Mouse (Mus musculus): ENCODE data around the gene Abcg5.

Gene Abcg5

DNA sequence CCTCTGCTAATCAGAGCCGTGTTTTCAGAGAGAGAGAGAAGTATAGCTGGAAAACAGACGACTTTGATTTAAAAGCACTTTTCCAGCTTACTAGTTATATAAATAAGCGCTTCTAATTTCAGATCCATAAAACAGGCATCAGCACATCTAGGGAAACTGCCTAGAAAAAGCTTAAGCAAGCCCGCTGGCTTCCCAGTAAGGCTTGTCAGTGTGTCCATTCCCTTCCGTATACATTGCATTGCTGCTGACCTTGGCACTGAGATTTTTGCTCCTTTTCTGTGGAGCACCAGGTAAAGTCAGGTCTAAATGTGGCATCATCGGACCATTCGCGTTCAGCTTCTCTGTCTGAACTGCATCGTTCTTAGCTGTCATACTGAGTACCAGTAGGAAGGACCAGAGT, 40.5 kb downstream of the Abcg5 start:
- no peak for DNase-seq

DNA sequence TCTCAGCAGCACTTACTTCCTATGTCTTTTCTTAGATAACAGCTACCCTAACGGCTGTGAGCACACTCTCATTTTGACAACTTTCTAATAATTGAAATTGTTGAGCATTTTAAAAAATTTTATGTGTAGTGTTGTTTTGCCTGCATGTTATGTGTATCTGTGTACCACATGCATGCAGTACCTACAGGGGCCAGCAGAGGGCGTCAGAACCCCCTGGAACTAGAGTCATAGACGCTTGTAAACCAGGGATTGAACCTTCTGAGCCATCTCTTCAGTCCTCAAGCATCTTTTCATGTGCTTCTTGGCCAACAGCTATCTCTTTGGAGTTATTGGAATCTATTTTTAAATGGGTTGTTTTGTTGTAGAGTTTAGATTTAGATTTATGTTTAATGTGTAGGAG, 40.9 kb downstream of the Abcg5 start:
- DNase-seq, result peak; percentile 45 to 63

DNA sequence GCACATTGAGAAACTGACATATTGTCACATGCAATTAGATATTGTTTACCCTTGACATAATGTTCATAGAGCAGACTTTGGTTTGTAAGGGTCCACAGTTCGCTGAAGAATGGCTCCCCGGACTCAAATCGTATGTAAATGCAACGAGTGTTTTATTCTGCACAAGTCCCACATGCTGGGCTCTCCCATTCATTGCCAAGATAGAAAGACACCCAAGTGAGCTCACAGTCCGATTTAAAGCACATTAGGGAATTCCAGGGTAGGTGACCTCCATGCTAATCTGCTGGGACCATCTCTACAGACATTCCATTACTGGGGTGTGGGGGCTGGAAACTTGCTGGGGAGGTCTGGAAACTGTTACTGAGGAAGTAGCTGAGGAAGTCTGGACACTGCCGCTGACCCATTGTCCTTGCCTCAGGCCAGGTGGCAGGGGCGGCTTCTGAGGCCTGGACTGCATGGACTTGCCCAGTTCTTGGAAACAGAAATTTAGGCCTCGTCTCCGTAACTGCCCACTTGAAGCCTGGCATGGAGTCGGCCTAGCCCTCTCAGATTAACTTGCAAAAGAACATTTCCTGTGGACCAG, 42.9 kb downstream of the Abcg5 start:
- DNase-seq, result no peak

DNA sequence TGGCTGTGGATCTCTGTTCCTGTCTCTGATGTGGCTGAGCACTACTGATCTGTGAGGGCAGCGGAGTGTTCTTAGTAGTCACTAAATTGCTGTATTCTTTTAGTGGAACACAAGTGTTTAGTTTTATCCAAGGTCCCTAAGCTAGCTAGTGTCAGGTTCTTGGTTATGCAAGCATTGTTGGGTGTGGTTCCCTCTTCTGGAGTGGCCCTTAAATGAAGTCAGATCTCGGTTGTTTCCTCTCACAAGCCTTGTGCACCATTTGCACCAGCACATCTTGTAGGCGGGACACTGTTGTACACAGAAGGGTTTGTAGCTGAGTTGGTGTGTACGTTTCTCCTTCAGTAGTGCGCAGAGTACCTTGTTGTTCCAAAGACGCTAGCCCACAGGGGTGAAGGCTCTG, 44.8 kb downstream of the Abcg5 start:
- no peak for DNase-seq

DNA sequence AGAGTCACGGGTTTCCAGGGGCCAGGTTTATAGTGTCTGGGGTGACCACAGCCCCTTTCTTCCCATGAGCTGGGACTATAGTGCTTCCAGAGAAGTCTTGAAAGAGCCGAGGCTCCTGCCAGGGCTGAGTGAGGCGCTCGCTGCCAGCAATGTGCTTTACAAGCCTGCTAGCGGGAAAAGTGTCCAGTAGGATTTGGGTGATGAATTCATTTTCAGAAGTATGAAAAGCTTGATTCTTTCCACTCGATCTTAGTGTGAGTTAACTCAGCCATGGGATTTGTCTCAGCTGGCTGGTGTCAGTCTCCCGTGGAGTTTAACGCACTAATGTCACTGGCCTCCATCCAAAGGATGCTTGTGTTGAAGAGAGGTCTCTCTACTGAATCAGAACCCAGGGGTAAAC, 46.5 kb downstream of the Abcg5 start:
- no peak for DNase-seq

DNA sequence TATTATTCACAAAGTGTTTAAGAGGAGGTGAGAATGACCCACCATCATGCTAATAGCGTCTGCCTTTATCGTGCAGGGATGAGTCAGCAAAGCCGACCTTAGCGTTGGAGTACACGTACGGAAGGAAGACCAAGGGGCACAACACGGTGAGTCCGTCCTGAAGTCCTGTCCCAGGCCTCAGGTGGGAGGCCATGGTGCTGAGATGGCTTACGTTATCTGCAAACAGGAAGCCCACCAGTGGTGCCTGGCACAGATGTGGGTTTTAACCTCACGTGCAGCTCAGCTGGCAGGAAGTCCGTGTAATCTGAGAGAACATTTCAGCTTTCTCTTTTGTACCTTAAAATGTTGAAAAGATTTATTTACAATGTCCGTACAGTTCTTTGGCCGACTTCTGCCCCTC, 49.4 kb downstream of the Abcg5 start:
- DNase-seq, result peak; percentile 48 to 71

DNA sequence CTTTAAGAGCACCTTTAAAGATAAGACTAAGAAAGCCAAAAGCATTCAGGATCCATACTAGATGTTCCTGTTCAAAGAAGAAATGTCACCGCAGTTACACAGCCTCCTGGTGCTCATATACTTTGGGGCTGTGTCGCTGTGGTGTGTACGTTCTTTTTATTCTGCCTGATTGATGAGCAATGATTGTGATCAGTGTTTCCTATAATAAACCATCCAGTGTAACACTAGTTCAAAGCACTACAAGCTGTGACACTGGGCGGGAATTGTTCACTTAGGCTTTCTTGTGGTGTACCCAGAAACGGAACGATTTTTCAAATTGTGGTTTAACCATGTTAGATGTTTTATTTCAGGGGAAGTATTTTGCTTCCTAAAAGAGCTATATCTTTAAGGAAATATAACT, 51.0 kb downstream of the Abcg5 start:
- no peak for DNase-seq

DNA sequence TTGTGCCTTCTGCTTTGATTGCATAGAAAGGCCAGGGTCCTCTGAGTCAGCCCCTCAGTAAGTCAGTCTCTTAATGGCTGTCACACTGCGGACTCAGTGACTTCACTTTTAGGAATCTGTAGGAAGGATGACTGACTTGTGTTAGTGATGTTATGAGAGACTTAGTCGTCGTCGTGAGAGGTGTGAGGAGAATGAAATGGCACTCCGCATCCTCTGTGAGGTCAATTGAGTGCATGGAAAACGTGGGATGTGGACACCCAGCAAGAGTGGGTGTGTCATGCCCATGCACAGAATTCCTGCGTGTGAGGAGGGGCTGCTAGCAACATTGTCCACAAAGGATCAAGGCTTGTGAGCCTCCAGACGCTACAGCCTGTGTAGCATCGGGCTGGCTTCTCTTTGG, 54.2 kb downstream of the Abcg5 start:
- no peak for DNase-seq

DNA sequence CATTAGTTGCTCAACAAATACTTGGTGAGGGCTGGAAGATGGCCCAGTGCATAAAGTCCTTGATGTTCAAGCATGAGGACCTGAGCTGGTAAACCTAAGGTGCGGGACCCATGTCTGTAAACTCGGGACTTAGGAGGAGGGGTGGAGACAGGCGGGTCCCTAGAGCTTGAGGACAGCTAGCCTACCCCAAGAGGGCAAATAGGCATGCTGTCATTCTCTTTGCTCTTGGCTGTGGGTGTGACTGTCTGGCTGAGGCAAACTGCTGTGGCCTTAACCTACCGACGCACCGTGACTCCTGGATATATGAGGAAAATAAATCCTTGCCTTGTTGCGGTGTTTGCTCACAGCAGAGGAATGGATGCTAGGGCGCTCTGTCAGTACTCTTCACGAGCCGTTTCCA, 55.1 kb downstream of the Abcg5 start:
- no peak for DNase-seq

DNA sequence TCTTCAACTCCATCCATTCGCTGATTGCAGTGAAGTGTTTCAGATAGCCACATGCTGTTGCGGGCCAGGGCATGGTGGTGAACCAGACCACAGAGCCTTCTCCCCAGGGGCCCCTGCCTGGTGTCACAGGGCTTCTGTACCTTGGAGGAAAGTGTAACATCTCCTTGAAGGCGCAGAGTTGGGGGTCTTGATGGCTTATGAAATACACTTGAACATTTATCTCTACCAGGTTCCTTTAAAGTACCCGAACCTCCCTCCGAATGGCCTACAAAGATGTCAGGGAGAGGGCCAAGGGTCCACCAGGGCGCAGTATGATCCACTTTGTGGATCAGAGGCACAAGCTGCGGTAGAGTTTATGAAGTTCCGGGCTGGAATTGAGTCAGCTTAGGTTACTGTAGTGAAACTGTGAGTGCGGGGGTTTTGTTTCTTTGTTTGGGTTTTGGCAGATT, 55.9 kb downstream of the Abcg5 start:
- no peak for DNase-seq

DNA sequence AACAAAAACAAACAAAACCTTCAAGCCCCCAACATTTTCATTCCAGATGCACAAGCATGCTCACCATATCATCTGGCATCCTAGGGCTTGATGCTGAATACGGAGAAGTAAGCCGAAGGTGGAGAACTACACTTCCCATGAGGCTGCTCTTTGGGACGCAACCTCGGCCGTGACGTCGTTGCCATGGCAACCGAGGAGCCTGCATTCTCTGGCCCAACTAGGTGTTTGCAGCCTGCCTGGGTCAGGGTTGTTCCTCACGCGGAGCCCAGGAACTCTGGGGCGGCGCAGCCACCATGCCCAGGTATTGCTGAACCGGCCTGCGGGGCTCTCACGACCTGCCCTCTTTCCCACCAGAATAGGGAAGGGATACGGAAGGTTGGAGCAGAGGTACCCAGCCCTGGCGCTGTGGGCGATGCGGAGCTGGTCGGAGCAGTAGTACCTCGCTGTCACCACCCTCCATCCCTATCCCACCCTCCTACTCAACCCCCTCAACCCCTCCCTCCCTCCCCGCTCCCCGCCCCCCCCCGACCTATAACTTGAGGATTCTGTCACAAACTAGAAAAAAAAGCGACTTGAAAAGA, 56.4 kb downstream of the Abcg5 start, which contains the start of gene Dync2li1:
Dync2li1 (plus strand) TSS at position 221 of the 581 bp plus-strand sequence.
- DNase-seq, result peak; percentile 75 to 83

DNA sequence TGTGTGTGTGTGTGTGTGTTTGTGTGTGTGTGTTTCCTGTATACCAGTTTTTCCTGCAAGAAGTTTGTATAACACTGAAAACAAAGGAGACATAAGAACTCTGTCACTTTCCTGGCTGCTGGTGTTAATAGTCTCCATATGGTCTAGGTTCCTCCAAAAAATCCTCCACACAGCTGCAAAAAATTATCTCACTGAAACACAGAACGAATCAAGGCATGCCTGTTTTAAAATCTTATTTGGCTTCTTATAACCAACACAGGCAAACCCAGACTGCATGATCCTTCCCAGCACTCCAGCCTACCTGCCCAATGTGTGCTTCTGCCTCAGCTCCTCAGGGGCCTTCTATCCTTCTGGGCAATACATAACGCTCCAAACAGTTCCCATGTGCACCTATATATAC, 59.9 kb downstream of the Abcg5 start:
- no peak for DNase-seq

DNA sequence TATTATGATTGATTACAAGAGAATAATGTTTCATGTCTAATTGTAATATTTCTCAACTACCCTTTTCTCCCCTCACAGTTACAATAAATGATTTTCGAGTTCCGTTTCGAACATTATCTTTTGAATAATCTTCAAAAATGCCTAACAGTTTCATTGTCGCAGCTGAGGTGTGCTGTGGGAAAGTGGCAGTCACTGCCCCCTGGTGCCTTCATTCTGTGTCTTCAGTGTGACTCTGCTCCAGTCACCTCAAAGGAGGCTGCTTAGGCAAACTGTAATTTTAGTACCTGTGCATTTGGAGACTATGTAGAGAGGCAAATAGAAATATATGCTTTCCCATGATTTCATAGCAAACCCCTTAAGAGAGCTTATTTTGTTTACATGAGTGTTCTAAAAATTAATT, 60.8 kb downstream of the Abcg5 start:
- DNase-seq, result no peak

DNA sequence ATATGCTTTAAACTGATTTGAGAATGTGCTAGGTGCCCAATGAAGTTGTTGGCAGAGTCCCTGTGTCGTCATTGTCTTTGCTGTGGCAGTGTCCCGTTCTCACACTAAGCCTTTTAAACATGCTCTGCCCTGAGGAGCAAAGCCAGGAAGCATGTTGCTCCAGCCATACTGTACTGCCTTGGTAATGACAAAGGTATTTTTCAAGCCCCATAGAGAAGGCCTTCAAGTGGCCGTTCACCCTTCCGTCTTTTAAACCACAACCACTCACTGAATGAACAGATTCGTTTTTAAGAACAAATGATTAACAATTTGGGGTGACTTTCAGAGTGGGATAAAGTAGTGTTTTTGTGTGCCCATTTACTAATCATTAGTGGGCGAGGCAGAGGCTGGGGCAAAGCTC, 61.6 kb downstream of the Abcg5 start:
- DNase-seq, result no peak

DNA sequence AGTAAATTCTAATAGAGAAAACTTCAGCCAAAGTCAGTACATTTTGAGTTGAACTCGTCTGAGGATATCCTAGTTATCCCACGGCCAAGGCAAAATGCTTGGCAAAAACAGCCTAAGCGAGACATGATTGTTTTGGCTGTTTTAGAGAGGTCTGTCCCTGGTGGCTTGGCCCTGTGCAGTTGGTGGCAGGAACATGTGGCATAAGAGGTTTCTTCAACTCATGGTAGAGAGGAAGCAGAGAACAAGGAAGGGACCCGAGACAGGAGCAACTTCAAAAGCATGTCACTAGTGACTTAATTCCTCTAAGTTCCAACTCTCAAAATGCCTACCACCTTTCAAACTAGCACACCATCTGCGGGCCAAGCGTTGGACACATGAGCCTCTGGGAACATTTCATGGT, 62.2 kb downstream of the Abcg5 start:
- DNase-seq, result no peak

DNA sequence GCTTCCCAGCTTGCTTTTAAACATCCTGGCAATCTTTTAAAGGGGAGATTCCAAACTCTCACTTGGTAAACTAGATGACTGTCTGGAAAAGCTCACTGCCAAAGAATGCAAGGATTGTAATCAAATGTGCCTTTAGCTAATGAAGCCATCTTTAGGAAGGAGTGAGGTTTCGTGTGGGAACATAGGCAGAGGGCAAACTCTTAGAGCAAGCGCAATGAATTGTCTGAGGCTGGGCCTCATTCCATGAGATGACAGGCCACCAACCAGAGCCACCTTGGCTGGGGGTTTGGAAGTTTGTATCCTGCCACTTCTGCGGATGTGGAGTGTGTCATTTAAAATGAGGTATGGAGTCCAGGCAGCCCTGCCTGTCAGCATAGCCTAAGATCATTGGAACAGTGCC, 62.7 kb downstream of the Abcg5 start:
- DNase-seq, result no peak

DNA sequence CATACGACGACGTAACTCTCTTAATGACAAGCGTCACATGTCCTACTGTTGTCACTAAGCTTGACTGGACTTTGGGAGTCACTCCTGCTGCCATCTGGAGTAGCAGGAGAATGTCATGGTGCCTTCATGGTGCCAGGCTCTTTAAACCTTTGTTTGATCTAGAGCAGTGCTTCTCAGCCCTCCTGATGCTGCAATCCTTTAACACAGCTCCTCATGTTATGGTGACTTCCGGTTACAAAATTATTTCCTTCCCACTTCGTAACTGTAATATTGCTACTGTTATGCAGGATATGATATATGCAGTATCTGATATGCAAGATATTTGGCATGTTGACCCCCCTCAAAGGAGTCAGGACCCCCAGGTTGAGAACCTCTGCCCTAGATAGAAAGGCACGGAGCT, 63.7 kb downstream of the Abcg5 start:
- DNase-seq, result no peak

DNA sequence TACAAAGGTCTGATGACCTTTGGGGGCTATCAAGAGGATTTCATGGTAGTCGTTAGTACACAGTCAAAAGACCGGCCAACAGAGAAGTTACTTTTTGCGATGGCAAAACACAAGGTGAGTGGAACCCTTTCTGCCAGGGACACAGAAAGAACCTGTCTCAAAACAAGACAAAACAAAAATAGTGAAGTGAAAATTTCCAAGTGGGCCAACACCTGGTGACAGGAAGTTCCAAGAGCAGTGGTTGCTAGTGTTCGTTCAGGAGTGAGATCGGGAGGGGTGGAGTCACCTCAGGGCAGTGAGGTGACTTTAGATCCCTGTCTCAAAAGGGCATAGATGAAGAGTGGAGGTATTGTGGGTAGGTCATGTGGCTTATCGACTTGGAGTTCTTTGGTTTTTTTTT, 64.9 kb downstream of the Abcg5 start:
- no peak for DNase-seq

DNA sequence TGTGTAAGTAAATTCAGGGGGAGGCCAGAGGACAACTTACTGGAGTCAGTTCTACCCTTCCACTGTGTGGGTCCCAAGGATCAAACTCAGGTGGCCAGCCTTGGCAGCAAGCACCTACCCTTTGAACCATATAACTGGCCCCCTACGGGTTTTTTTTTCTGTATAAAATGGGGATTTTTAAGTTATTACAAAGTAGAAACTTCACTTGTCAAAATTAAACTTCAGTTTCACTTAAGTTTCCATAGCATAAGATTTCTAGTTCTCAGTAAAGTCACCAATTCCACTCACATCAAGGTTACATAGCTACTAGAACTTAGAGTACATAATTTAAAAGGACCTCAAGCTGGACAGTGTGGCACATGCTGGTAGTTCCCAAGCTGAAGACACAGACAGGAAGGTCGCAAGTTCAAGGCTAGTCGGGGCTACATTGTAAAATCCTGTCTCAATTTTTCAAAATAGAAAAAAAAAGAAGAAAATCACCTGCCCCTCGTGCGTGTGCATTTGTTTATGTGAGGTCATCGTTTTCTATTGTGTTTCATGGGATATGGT, 66.2 kb downstream of the Abcg5 start:
- DNase-seq, result no peak

DNA sequence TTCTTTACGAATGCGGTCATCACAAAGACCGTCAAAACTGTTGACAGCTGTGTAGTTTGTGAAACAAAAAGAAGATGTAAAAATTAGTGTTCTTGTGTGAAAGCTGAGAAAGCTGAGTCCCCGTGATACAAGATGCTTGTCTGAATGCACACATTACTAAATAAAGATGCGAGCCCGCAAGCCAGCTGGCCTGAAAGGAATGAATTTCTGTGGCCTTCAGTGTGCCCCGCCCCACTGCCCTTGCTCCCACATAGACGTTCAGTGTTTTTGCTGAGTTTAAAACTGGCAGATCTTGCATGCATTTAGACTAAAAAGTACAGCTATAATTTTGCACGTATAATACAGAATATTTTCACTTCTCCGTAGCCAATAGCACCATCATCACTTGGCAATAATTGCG, 67.0 kb downstream of the Abcg5 start:
- DNase-seq, result no peak

DNA sequence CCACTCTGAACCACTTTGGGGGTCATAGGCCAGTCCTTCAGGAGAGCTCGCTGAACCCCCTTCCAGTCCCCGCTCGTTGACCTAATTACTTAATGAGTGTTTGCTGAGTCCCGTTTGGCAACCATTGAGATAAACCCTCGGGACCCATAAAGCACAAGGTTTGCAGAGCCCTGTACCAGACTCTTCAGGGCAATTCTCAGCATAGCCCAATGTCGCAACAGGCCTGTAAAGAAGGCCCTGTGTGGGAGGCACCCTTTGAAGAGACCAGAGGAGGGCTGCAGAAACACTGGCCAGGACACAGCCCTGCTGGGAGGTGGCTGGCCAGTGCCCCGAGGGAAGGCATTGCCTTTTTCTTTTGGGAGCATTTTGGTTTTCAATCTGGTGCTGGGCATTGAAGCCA, 70.8 kb downstream of the Abcg5 start:
- no peak for DNase-seq

DNA sequence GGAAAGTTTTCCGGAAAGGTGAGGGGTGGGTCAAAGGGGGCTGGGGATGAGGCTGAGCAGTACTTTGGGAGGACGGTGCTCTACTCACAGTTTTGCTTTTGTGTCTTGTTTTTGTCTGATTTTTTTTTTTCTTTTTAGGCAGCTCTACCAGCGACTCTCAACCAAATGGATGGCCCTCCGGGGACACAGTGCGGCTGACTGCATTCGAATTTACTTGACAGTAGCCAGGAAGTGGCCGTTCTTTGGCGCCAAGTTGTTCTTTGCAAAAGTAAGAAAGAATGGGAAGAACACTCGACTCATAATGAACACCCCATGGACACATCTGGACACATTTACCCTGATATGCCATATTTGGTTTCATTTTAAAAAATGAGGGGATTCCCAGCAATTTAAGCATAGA, 71.3 kb downstream of the Abcg5 start:
- DNase-seq, result no peak

DNA sequence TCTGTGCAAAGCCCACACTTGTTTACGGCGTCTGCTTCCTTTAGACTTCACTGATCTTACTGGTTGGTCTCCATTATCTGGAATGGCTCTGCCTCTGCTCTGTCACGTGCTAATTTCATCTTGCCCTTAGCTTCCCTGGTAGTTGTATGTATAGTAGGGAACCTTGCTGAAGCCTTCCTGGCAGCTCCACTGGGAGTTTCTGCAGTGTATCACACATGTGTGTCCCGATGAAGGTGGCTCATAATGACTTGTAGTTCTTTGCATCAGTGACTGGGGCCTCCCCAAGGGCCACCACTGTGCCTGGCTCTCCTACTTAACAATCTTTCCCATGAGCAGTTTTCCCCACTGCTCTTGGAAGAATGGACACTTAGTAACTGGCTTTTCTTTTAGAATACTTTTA, 74.2 kb downstream of the Abcg5 start:
- DNase-seq, result no peak
